Mouse (Mus musculus): ENCODE data around the gene Tpk1. TPM values are rescaled to one million over a fixed set of nuclear protein-coding genes. Genes with fewer than 3 reads are reported as not detected.

The Tpk1 gene
- polyA plus RNA-seq, 1 experiment from 2014 or later, result 6.5 TPM

DNA sequence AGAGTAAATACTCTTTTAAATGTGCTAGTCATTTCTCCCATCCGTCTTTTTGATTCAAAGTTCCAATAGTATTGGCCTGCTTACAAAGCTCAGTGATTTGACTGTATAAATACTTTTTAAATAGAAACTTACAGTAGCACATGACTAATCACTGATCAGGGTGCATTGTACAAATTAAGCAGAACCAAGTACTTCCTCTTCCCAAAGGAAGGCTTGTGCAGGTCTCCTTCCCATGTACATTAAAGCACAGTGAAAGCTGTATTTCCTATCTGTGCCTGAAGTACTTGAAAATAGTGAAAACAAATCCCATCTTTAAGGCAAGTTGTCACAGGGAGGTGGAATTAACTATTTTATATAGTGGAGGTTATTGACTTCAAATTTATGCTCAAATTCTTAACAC is 119.5 kb downstream of the Tpk1 start:
- ATAC-seq, result no peak
- Histone ChIP-seq H3K4me1 (ENCODE audit: control insufficient read depth, insufficient read depth, low read depth, low read length) (no peaks in the 10 kb centered on the region), H3K27ac (ENCODE audit: low read depth, low read length) (no peak overlapping the region), H3K36me3 (ENCODE audit: control insufficient read depth, insufficient read depth, low read length) (no peaks in the 10 kb centered on the region), H3K9ac (ENCODE audit: low read depth, low read length) (no peak overlapping the region), H3K4me3 (ENCODE audit: low read length) (no peak overlapping the region), H3K9me3 (ENCODE audit: control insufficient read depth, low read length) (no peaks in the 10 kb centered on the region), H3K27me3 (replicated peaks; ENCODE audit: control insufficient read depth, insufficient read depth, low read length) (no peaks in the 10 kb centered on the region), H3K4me2 (ENCODE audit: low read length) (no peak overlapping the region)
- WGBS, result 93% methylated on average over 1 of the region's 1 CpGs

DNA sequence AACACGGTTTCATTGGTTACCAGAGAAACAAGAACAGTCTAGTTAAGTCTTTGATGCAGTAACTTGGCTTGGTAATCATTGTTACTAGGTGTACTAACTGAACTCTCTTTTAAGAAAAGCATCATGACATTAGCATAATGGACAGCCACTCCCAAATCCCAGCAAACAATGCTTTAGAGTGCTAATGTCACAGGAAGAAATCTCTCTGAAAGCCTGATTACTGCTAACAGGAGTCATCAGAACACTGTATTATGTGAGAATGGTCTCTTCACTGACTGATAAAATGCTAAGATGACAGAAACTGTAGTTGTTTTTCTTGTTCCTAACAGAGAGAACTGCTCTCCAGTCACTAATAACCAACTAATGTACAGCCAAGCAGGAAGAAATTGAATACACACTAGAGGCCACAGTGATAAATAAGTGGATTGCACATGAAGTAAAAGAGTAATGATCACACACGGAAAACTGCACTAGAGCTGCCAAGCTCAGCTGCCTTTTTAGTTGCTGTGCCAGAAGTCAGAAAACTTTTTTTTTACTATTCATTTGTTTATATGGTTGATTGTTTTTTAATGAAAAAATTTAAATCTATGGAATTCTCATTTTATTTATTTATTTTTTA is 128.7 kb downstream of the Tpk1 start:
- Histone ChIP-seq H3K27ac (ENCODE audit: low read depth, low read length) (no peak overlapping the region), H3K9me3 (ENCODE audit: control insufficient read depth, low read length) (no peaks in the 10 kb centered on the region), H3K36me3 (ENCODE audit: control insufficient read depth, insufficient read depth, low read length) (no peaks in the 10 kb centered on the region), H3K4me3 (ENCODE audit: low read length) (no peak overlapping the region), H3K4me1 (ENCODE audit: control insufficient read depth, insufficient read depth, low read depth, low read length) (no peaks in the 10 kb centered on the region), H3K4me2 (ENCODE audit: low read length) (no peak overlapping the region), H3K9ac (ENCODE audit: low read depth, low read length) (no peak overlapping the region), H3K27me3 (replicated peaks; ENCODE audit: control insufficient read depth, insufficient read depth, low read length) (no peaks in the 10 kb centered on the region)
- whole genome bisulfite sequencing, result 75% methylated on average over 2 of the region's 2 CpGs
- no peak for ATAC-seq

DNA sequence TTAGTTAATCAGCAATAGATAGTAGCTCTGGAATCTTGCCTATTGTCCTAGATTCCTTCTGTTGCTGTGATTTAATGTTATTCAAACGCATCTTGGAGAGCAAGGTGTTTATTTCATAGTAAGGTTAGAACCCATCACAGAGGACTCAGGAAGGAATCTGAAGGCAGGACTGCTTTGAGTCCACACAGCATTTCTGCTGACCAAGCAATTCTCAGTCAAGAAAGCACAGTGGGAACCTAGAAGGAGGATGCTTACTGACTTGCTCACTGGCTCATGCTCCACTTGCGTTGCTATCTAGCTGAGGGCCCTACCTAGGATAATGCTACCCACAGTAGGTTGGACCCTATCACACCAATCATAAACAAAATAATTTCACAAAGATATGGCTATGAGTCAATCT is 130.6 kb downstream of the Tpk1 start:
- Histone ChIP-seq H3K9me3 (ENCODE audit: control insufficient read depth, low read length) (no peaks in the 10 kb centered on the region), H3K27ac (ENCODE audit: low read depth, low read length) (no peak overlapping the region), H3K36me3 (ENCODE audit: control insufficient read depth, insufficient read depth, low read length) (no peaks in the 10 kb centered on the region), H3K4me1 (ENCODE audit: control insufficient read depth, insufficient read depth, low read depth, low read length) (no peaks in the 10 kb centered on the region), H3K27me3 (replicated peaks; ENCODE audit: control insufficient read depth, insufficient read depth, low read length) (no peaks in the 10 kb centered on the region), H3K9ac (ENCODE audit: low read depth, low read length) (no peak overlapping the region), H3K4me2 (ENCODE audit: low read length) (no peak overlapping the region), H3K4me3 (ENCODE audit: low read length) (no peak overlapping the region)
- no peak for ATAC-seq
- WGBS, result 95% methylated on average over 2 of the region's 2 CpGs

DNA sequence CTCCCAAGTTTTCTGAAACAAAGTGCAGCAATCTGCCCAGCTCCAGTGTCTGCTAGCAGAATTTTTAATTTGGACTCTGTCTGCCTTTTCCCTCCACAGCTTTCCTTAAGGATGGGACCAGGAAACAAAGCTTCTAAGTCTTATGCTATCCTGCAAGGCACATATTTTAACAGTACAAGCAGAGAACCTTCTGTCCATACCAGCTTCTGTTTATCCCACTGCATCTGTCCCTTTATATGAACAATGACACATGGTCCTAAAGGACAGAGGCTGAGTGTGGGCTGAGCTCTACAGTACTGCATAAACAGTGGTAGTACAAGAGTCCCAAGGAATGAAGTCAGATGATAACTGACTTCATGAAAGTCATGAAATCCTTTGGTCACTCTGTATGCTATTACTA is 132.8 kb downstream of the Tpk1 start:
- no peak for ATAC-seq
- no peak overlapping the region for H3K27ac ChIP-seq (ENCODE audit: low read depth, low read length)

DNA sequence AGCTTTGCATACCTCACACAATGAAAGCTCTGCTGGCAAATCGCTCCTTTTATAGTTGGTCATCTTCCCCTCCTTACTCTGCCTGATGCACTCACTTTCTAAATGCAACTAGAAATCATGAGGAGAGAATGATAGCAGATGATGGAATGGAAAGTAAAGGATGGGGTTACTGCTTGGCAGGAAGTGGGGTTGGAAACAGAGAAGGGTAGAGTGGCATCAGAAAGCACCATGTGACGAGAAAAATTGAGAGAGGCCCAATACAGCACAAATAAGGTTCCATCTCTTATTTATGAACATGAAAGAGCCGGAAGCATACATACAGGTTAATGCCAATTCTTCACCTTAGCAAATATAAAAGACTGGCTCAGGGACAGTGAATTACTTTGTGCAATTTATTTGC is 133.3 kb downstream of the Tpk1 start:
- 85% methylated on average over 3 of the region's 3 CpGs for whole genome bisulfite sequencing
- H3K27ac ChIP-seq (ENCODE audit: low read depth, low read length), result no peak overlapping the region
- no peak overlapping the region for H3K9ac ChIP-seq (ENCODE audit: low read depth, low read length)
- no peak overlapping the region for H3K4me2 ChIP-seq (ENCODE audit: low read length)
- no peaks in the 10 kb centered on the region for H3K27me3 ChIP-seq (replicated peaks; ENCODE audit: control insufficient read depth, insufficient read depth, low read length)
- no peak overlapping the region for H3K4me3 ChIP-seq (ENCODE audit: low read length)
- no peak for ATAC-seq
- H3K4me1 ChIP-seq (ENCODE audit: control insufficient read depth, insufficient read depth, low read depth, low read length), result no peaks in the 10 kb centered on the region
- H3K9me3 ChIP-seq (ENCODE audit: control insufficient read depth, low read length), result no peaks in the 10 kb centered on the region
- H3K36me3 ChIP-seq (ENCODE audit: control insufficient read depth, insufficient read depth, low read length), result no peaks in the 10 kb centered on the region

More for the DNA sequence above, 132.8 kb downstream of the Tpk1 start:
- Histone ChIP-seq H3K9me3 (ENCODE audit: control insufficient read depth, low read length) (no peaks in the 10 kb centered on the region), H3K4me3 (ENCODE audit: low read length) (no peak overlapping the region), H3K4me2 (ENCODE audit: low read length) (no peak overlapping the region), H3K4me1 (ENCODE audit: control insufficient read depth, insufficient read depth, low read depth, low read length) (no peaks in the 10 kb centered on the region), H3K36me3 (ENCODE audit: control insufficient read depth, insufficient read depth, low read length) (no peaks in the 10 kb centered on the region), H3K27me3 (replicated peaks; ENCODE audit: control insufficient read depth, insufficient read depth, low read length) (no peaks in the 10 kb centered on the region), H3K9ac (ENCODE audit: low read depth, low read length) (no peak overlapping the region)

DNA sequence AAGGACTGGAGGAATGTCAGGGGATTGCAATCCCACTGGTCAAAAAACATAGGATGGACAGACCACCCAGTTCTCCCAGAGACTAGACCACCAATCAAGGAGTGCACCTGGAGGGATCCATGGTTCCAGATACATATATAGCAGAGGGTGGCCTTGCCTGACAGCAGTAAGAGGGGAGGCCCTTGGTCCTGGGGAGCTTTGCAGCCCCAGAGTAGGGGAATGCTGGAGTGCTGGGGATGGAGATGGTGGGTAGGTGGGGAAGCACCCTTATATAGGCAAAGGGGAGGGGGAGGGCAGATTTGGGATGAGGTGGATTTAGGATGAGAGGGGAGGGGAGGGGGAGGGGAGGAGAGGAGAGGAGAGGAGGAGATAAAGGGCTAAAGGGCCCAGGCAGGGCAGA is 134.1 kb downstream of the Tpk1 start:
- Histone ChIP-seq H3K4me3 (ENCODE audit: low read length) (no peak overlapping the region), H3K9ac (ENCODE audit: low read depth, low read length) (no peak overlapping the region), H3K27ac (ENCODE audit: low read depth, low read length) (no peak overlapping the region), H3K4me2 (ENCODE audit: low read length) (no peak overlapping the region), H3K4me1 (ENCODE audit: control insufficient read depth, insufficient read depth, low read depth, low read length) (no peaks in the 10 kb centered on the region), H3K9me3 (ENCODE audit: control insufficient read depth, low read length) (no peaks in the 10 kb centered on the region), H3K36me3 (ENCODE audit: control insufficient read depth, insufficient read depth, low read length) (no peaks in the 10 kb centered on the region), H3K27me3 (replicated peaks; ENCODE audit: control insufficient read depth, insufficient read depth, low read length) (no peaks in the 10 kb centered on the region)
- ATAC-seq, result no peak

DNA sequence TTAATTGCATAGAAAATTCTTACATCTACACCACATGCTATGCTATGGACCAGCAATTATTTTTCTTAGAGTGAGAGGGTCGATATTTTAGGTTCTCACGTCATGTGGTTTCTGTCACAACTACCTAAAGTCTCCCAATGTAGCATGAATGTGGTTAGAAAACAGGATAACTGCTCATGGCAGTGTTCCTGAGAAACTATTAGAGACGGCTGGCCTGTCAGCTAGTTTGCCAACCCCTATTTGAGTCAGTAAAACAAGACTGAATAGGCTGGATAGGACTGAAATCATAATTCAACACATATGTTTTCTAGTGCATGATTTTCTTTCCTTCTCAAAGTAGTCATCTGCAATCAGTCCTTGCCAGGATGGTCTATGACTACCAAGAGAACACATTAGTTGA is 137.1 kb downstream of the Tpk1 start:
- no peaks in the 10 kb centered on the region for H3K4me1 ChIP-seq (ENCODE audit: control insufficient read depth, insufficient read depth, low read depth, low read length)
- WGBS, result 88% methylated on average over 3 of the region's 3 CpGs
- no peaks in the 10 kb centered on the region for H3K36me3 ChIP-seq (ENCODE audit: control insufficient read depth, insufficient read depth, low read length)
- H3K27me3 ChIP-seq (replicated peaks; ENCODE audit: control insufficient read depth, insufficient read depth, low read length), result no peaks in the 10 kb centered on the region
- H3K27ac ChIP-seq (ENCODE audit: low read depth, low read length), result no peak overlapping the region
- ATAC-seq, result no peak
- H3K9me3 ChIP-seq (ENCODE audit: control insufficient read depth, low read length), result no peaks in the 10 kb centered on the region
- no peak overlapping the region for H3K9ac ChIP-seq (ENCODE audit: low read depth, low read length)
- no peak overlapping the region for H3K4me3 ChIP-seq (ENCODE audit: low read length)
- H3K4me2 ChIP-seq (ENCODE audit: low read length), result no peak overlapping the region

DNA sequence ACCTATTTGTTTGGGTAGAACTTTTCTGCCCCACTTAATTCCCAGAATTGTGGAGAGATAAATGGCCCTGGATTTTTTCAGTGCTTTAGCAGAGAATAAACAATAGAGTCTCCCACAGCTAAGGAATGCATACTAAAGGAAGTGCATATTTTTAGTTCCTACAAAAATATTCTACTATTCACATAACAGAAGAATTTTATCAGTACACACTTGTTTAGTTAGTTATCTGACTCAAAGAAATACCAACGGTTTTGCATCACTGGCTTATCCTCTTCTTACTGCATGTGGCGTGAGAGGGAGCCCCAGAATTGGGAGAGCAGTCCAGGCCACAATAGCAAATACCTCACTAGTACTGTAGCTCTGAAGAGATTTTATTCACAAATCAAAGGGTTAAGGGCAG is 141.1 kb downstream of the Tpk1 start:
- Histone ChIP-seq H3K27ac (ENCODE audit: low read depth, low read length) (no peak overlapping the region), H3K4me2 (ENCODE audit: low read length) (no peak overlapping the region), H3K9me3 (ENCODE audit: control insufficient read depth, low read length) (no peaks in the 10 kb centered on the region), H3K4me3 (ENCODE audit: low read length) (no peak overlapping the region), H3K9ac (ENCODE audit: low read depth, low read length) (no peak overlapping the region), H3K27me3 (replicated peaks; ENCODE audit: control insufficient read depth, insufficient read depth, low read length) (no peaks in the 10 kb centered on the region), H3K4me1 (ENCODE audit: control insufficient read depth, insufficient read depth, low read depth, low read length) (no peaks in the 10 kb centered on the region; the same call in 1 of the 2 replicates), H3K36me3 (ENCODE audit: control insufficient read depth, insufficient read depth, low read length) (no peaks in the 10 kb centered on the region)
- ATAC-seq, result no peak
- 80% methylated on average over 2 of the region's 2 CpGs for WGBS

DNA sequence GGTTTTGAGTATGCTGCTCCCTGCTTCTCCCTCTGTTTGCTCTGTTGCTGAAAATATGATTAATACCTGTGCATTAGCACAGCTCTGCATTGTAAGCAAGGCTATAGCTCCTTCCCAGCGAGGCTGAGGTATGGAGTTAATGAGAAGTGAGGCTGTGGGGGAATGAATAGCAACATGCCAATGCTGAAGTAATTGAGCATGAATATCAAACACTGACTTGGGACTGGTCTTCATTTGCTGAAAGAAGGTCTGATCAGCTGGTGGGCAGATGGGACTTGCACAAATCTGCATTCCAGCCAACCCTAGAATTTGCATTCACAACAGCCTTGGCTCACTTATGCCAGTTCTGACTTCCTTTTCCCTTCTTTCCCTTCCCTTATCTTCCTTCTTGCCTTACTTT is 144.0 kb downstream of the Tpk1 start:
- ATAC-seq, result peak; percentile 74
- H3K4me2 ChIP-seq (ENCODE audit: low read length), result no peak overlapping the region
- WGBS, result 41% methylated on average over 1 of the region's 1 CpGs

DNA sequence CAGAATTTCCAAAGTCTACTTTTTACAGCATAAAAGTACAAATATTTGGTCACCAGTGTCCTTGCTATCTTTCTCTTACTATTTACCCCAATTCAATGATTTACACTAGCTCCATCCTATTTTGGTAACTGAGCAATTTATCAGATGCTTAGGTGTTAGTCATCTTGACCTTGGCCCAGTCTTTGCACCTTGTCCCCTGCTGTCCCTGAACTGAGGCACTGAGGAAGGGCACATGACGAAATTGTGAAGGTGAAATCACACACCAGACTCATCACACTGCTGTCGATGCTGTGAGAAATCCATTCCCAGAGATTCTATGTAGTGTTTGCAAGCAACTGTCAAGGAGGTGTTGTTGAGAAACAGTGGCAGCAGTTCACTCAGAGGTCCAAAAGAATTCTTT is 145.9 kb downstream of the Tpk1 start:
- Histone ChIP-seq H3K27ac (ENCODE audit: low read depth, low read length) (no peak overlapping the region), H3K4me1 (ENCODE audit: control insufficient read depth, insufficient read depth, low read depth, low read length) (no peaks in the 10 kb centered on the region; the same call in 1 of the 2 replicates), H3K27me3 (replicated peaks; ENCODE audit: control insufficient read depth, insufficient read depth, low read length) (no peaks in the 10 kb centered on the region), H3K9me3 (ENCODE audit: control insufficient read depth, low read length) (no peaks in the 10 kb centered on the region), H3K36me3 (ENCODE audit: control insufficient read depth, insufficient read depth, low read length) (no peaks in the 10 kb centered on the region), H3K4me2 (ENCODE audit: low read length) (no peak overlapping the region), H3K4me3 (ENCODE audit: low read length) (no peak overlapping the region), H3K9ac (ENCODE audit: low read depth, low read length) (no peak overlapping the region)
- ATAC-seq, result no peak
- 55% methylated on average over 2 of the region's 2 CpGs for WGBS

More for the DNA sequence above, 144.0 kb downstream of the Tpk1 start:
- Histone ChIP-seq H3K9me3 (ENCODE audit: control insufficient read depth, low read length) (no peaks in the 10 kb centered on the region), H3K36me3 (ENCODE audit: control insufficient read depth, insufficient read depth, low read length) (no peaks in the 10 kb centered on the region), H3K4me3 (ENCODE audit: low read length) (no peak overlapping the region), H3K4me1 (ENCODE audit: control insufficient read depth, insufficient read depth, low read depth, low read length) (no peaks in the 10 kb centered on the region; the same call in 1 of the 2 replicates), H3K9ac (ENCODE audit: low read depth, low read length) (no peak overlapping the region), H3K27ac (ENCODE audit: low read depth, low read length) (no peak overlapping the region), H3K27me3 (replicated peaks; ENCODE audit: control insufficient read depth, insufficient read depth, low read length) (no peaks in the 10 kb centered on the region)
